Comparison of ENCODE assay signal across 8 mouse cellular contexts in the genomic region with DNA sequence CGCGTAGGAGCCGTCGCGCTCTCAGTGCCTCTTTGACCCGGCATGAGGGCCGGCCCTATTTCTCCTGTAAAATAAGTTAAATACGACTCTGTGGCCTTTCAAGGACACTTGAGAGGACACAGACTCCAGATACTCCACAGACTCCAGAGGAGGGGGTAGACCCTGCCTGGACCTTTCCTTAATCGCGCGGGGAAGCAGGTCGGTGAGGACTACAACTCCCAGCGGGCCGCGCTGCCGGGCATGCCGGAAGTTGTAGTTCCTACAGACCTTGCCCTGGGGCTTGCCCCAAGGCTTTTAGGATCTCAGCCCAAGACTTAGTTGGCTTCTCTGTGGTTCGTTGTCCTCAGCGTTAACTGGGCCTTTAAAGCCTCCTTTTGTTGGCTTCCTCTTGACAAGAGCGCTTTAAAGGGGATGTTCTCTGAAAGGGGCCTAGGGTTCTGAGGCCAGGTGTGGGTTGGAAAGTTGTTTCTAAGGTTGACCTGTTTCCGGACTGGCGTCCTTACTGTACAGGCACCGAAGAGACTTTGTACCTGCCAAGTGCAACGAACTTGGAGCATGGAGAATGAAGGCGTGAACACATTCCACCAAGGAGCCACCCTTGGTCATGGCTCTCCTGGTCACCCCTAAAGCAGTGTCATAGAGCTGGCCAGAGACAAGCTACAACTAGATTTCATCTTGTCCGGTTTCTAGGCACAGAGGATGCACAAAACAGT. TPM values are rescaled to one million over a fixed set of nuclear protein-coding genes. Genes with fewer than 3 reads are reported as not detected.
DNase-seq lines count a peak whose midpoint lies in the region; ATAC-seq and TF ChIP-seq lines count a peak whose summit lies in the region.

No protein-coding gene starts in this region.

- H3K4me3 ChIP-seq in E14TG2a.4 (replicated peaks; ENCODE audit: low read length) = peak overlapping the region; percentile 100
- peak overlapping the region; percentile 80 for H3K4me3 ChIP-seq in lung, embryonic 16.5 days (ENCODE audit: low read length)

- H3K9me3 ChIP-seq in E14TG2a.4 (ENCODE audit: low read length) = no peaks in the 10 kb centered on the region
- H3K9me3 ChIP-seq in lung, embryonic 16.5 days (ENCODE audit: control insufficient read depth, low read length) = no peaks in the 10 kb centered on the region

- peak overlapping the region; percentile 69 for H3K9ac ChIP-seq in lung, embryonic 16.5 days (ENCODE audit: low read length)

- DNase-seq in B cell, adult 2 months = peak; percentile 90 to 92
- DNase-seq in cerebellum, adult 8-10 months = peak; percentile 94
- DNase-seq in heart, adult 8-10 months (ENCODE audit: low spot score) = peak; percentile 92
- DNase-seq in kidney, adult 9 months = peak; percentile 95
- peak; percentile 85 to 89 for DNase-seq in spleen, adult 18-20 months
- DNase-seq in embryo, embryonic 9.5 days (ENCODE audit: extremely low spot score) = no peak

- H3K4me2 ChIP-seq in lung, embryonic 16.5 days (ENCODE audit: low read depth, low read length) = peak overlapping the region; percentile 67

- peak overlapping the region; percentile 93 for H3K27ac ChIP-seq in lung, embryonic 16.5 days (ENCODE audit: low read length)

- no peaks in the 10 kb centered on the region for H3K27me3 ChIP-seq in E14TG2a.4 (ENCODE audit: insufficient read depth, low read length)
- H3K27me3 ChIP-seq in lung, embryonic 16.5 days (ENCODE audit: control insufficient read depth, insufficient read depth, low read depth, low read length) = no peaks in the 10 kb centered on the region

- ATAC-seq in lung, embryonic 16.5 days (ENCODE audit: low read depth) = peak; percentile 77

- no peak for TF ChIP-seq CTCF in E14TG2a.4 (conservative IDR thresholded peaks at IDR 0.05; ENCODE audit: low read length)

- WGBS in lung, embryonic 16.5 days = 14% methylated on average over 26 of the region's 26 CpGs

- H3K4me1 ChIP-seq in E14TG2a.4 (replicated peaks; ENCODE audit: low read depth, low read length) = peaks cover 52% of the 10 kb centered on the region
- peaks cover 19% of the 10 kb centered on the region for H3K4me1 ChIP-seq in lung, embryonic 16.5 days (replicated peaks; ENCODE audit: control insufficient read depth, insufficient read depth, low read length)

- H3K36me3 ChIP-seq in E14TG2a.4 (ENCODE audit: insufficient read depth, low read length) = peaks cover 26% of the 10 kb centered on the region
- H3K36me3 ChIP-seq in lung, embryonic 16.5 days (ENCODE audit: control insufficient read depth, insufficient read depth, low read length) = no peaks in the 10 kb centered on the region

RNA-seq across cellular contexts. Expression of gene Rnf44, which starts 0.8 kb away (rescaled TPM):
- 10 to 100 TPM; 46.2 to 53.4 (median 47.6) TPM for total RNA-seq in heart, adult 8-10 months (2022)
- polyA plus RNA-seq in lung, embryonic 16.5 days (2015; fragmentation: Nextera tagmentation; extraction: Ambion mirVana) = 44.7 and 49.4 TPM in 2 replicates

RNA-seq across cellular contexts. Expression of gene Cdhr2, which starts 6.8 kb away (rescaled TPM):
- not detected for total RNA-seq in heart, adult 8-10 months (2022)
- polyA plus RNA-seq in lung, embryonic 16.5 days (2015; fragmentation: Nextera tagmentation; extraction: Ambion mirVana) = 0.30 TPM in 1 of 2 replicates, not detected in the other

RNA-seq across cellular contexts. Expression of gene Gprin1, which starts 55.2 kb away (rescaled TPM):
- under 1 TPM in 1 of 4 experiments, not detected in 3; 0.16 TPM for total RNA-seq in heart, adult 8-10 months (2022)
- 0.05 and 0.16 TPM in 2 replicates for polyA plus RNA-seq in lung, embryonic 16.5 days (2015; fragmentation: Nextera tagmentation; extraction: Ambion mirVana)
